Mouse (Mus musculus) heart, embryonic 10.5 days (tissue): ENCODE measurements at regions not wholly inside any gene's neighbourhood (a gene's known extent, or its start where the extent isn't known, plus 50 kb on each side); places are given as distances from the start of the nearest gene placed in this dataset.

ENCODE experiments used
- DNase-seq: peaks from one replicate; pipeline ENCODE4 v3.0.0-alpha.2; 2017; ENCODE audit warnings: low spot score
- H3K27ac ChIP-seq: fragments of 300-500 bp; sonication (generic); 2 replicates; pipeline ENCODE4 v1.5.1; 2016; ENCODE audit warnings: mild to moderate bottlenecking
- H3K27me3 ChIP-seq: fragments of 300-500 bp; sonication (generic); 2 replicates; pipeline ENCODE4 v1.6.1; 2016; ENCODE audit warnings: mild to moderate bottlenecking; ENCODE audit not compliant: poor library complexity, insufficient read depth, severe bottlenecking
- H3K36me3 ChIP-seq: fragments of 300-500 bp; sonication (generic); 2 replicates; pipeline ENCODE4 v1.6.1; 2016; ENCODE audit warnings: mild to moderate bottlenecking, moderate library complexity
- H3K4me1 ChIP-seq: fragments of 300-500 bp; sonication (generic); 2 replicates; pipeline ENCODE4 v1.6.1; 2016; ENCODE audit warnings: mild to moderate bottlenecking
- H3K4me3 ChIP-seq: fragments of 300-500 bp; sonication (generic); 2 replicates; pipeline ENCODE4 v1.5.1; 2016; ENCODE audit warnings: mild to moderate bottlenecking, moderate library complexity
- H3K9me3 ChIP-seq: fragments of 300-500 bp; sonication (generic); 2 replicates; pipeline ENCODE4 v1.6.1; 2016; ENCODE audit warnings: mild to moderate bottlenecking, moderate library complexity
- WGBS: fragments of 180-500 bp; shearing (Covaris S2); methylation state at CpG from one replicate; pipeline ENCODE4 v1.1.7; 2016; 5-methylcytosine and 5-hydroxymethylcytosine counted together

DNA sequence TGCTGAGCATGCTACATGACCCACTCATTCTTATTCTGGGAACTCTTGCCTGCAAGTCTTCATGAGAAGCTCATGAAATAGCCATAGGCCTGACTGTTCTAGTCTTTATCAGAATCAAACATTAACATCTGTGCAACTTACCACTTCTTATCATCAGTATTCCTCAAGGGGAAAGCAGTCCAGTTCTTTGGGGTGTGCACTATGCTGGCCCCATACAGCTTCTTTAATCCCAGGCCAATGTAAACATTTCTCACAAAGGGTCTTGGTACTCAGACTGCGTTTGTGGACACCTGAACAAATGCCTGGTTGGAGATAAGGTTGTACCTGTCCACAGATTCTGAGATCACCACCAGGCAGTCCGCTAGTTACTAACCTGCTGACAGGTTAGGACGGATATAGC is 51.3 kb downstream of the 3110018I06Rik start:
- Histone ChIP-seq H3K4me3 (no peak overlapping the region), H3K27me3 (no peaks in the 10 kb centered on the region), H3K9me3 (no peaks in the 10 kb centered on the region), H3K36me3 (no peaks in the 10 kb centered on the region), H3K4me1 (no peaks in the 10 kb centered on the region), H3K27ac (no peak overlapping the region)
- DNase-seq: no peak
- 46% methylated on average over 3 of the region's 3 CpGs for WGBS

DNA sequence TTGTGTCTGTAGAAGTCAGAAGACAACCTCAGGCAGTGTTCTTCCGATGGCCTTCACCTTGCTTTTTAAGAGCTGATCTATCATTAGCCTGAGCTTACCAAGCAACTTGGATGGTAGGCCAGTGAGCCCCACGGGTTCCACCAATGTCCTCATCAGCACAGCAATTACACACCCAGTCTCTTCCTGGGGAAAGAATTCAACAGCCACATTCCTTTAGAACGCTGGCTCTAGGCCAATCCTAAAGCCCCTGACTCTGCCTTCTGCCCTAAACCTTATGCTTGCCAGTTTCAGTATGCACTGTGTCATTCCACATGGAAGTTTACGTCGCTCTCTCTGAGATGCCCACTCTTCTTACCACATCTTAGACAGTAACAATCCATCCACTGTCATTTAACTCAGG is 52.8 kb downstream of the 3110018I06Rik start:
- H3K27me3 ChIP-seq: no peaks in the 10 kb centered on the region
- no peak overlapping the region for H3K4me3 ChIP-seq
- 55% methylated on average over 5 of the region's 5 CpGs for WGBS
- no peak for DNase-seq
- no peaks in the 10 kb centered on the region for H3K4me1 ChIP-seq
- H3K27ac ChIP-seq: no peak overlapping the region
- no peaks in the 10 kb centered on the region for H3K36me3 ChIP-seq
- H3K9me3 ChIP-seq: no peaks in the 10 kb centered on the region

DNA sequence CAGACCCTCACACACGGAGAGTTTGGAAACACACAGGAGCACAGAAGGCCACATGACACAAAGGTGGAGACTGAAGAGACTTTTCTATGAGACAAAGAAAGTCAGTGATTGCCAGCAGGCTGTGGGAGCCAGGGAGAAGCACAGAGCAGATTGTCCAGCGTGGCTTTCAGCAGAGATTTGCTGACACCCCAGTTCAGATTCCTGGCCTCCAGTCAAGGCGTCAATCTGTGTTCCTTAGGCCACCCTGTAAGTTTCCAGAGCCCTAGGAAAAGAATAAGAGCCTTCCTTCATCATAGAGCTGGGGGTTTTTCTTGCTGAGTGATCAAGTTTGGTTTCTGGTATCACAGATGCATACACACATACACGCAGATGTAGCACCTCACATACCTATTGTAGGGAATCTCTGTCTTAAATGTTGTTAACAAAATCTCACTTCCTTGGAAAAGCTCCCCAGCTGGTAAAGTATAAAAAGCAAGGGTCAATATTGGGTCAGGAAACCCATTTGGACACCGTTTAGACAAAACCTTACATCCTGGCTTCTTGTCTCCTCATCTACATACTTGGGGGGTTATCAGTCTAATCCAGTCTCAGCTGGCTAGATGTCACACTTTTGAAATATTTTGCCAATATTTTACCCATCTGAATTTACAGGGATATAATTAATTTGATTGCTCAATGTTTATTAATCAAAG is 58.9 kb downstream of the 3110018I06Rik start:
- H3K27ac ChIP-seq: no peak overlapping the region
- H3K4me3 ChIP-seq: no peak overlapping the region
- H3K36me3 ChIP-seq: no peaks in the 10 kb centered on the region
- H3K9me3 ChIP-seq: no peaks in the 10 kb centered on the region
- H3K27me3 ChIP-seq: 0 out of 2 replicates have a peak, but pooled peaks cover 8% of the 10 kb centered on the region
- no peaks in the 10 kb centered on the region for H3K4me1 ChIP-seq
- no peak for DNase-seq
- WGBS: 65% methylated on average over 5 of the region's 5 CpGs

DNA sequence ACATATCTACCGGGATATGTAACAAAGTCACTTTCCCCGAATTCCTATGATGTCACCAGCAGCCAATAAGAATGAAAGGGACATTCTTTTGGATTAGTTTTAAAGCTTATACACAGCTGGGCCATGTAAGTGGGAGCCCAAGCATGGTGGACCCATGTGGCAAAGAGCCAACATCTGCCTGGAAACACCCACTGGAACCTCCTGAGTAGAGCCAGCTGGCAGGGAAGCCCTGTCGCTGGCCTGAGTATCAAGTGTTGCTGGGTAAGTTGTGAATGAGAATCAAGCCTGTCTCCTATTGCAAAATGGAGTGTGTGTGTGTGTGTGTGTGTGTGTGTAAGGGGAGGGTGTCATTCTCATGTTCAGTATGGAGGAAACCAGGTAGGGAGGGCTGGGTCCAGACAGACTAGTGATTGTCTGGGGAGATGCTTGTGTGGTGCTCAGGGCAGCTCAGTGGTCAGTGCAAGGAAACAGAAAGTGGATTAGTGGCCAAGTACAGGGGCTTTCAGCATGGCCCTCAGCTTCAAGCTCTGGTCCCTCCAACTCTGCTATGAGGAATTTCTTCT is 59.5 kb downstream of the 3110018I06Rik start:
- 75% methylated on average over 3 of the region's 3 CpGs for WGBS
- no peak for DNase-seq
- Histone ChIP-seq H3K27me3 (0 out of 2 replicates have a peak, but pooled peaks cover 8% of the 10 kb centered on the region), H3K4me1 (no peaks in the 10 kb centered on the region), H3K36me3 (no peaks in the 10 kb centered on the region), H3K27ac (no peak overlapping the region), H3K9me3 (no peaks in the 10 kb centered on the region), H3K4me3 (no peak overlapping the region)

DNA sequence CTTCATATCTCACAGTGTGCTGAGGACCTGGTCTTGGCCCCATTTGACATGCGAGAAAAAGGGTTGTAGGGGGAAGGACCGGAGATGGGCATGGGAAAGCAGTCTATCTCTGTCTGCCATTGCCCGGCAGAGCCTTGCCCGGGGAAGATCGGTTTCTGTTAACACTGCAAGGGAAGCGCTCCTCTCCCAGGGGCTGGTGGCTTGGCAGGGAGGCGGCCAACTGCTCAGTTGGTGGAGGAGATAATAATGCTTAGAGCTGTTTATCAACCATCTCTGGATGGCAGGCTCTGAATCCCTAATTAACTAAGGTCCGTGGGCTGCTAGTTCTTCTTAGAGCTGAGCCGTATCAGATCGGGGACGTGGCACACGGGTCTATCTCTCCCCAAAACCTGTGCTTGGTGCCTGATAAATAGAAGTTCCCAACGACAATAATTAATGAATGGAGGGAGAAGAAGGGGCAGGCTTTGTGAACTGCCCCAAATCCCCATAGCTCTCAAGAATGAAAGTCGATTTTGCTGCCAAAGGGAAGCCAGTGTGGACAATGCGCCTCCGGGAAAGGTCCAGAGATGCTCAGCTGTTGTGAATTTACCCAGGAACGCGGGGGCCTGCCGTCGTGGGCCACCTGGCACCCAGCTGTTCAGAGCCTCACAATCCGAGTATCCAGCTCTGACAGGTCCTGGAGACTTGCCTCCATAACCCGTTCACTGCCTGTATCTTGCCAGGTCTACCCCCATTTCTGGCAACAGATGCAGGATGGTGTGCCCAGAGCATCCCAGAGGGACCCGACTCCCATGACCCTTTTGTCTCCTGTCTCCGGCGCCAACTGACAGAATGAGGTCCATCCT is 61.2 kb downstream of the 3110018I06Rik start:
- H3K4me1 ChIP-seq: no peaks in the 10 kb centered on the region
- DNase-seq: no peak
- WGBS: 73% methylated on average over 25 of the region's 25 CpGs
- no peaks in the 10 kb centered on the region for H3K9me3 ChIP-seq
- H3K27ac ChIP-seq: no peak overlapping the region
- H3K36me3 ChIP-seq: no peaks in the 10 kb centered on the region
- no peak overlapping the region for H3K4me3 ChIP-seq
- H3K27me3 ChIP-seq: 0 out of 2 replicates have a peak, but pooled peaks cover 8% of the 10 kb centered on the region

DNA sequence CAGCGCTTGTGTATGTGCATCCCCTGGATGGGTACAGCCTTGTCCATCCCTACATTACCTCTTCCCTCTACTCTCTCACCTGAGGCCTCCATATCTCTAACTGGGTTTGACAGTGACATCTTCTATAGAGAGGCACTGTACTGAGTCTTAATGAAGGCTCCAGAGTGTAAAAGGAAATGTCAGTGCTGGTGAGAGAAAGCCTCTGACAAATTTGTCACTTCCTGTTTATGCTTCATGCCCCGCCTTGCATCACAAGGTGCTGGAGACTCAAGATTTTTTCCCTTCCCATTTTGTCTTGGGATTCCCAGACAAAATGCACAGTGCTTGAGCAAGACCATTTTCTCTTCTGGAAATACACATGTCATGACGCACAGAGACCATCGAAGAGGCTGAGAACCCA is 70.8 kb downstream of the 3110018I06Rik start:
- no peaks in the 10 kb centered on the region for H3K4me1 ChIP-seq
- 81% methylated on average over 4 of the region's 4 CpGs for WGBS
- H3K27ac ChIP-seq: no peak overlapping the region
- no peaks in the 10 kb centered on the region for H3K36me3 ChIP-seq
- no peak overlapping the region for H3K4me3 ChIP-seq
- no peaks in the 10 kb centered on the region for H3K27me3 ChIP-seq
- no peaks in the 10 kb centered on the region for H3K9me3 ChIP-seq
- no peak for DNase-seq

DNA sequence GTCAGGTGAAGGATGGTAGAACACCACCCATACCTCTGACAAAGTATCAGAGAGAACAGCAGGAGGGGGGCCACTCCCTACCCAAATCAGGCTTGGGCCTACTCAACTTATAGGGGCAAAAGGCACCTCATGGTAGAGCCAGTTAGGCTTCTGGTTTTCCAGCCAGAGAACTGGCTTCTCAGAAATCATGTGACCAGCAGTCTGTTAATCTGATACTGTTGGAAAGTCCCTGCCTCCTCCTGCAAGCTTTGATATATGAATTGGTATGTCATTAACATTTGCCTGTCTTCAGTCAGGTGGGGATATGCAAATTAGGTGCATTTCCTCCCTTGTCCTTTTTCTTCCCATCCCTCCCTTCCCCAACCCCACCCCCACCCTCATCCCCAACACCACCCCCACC is 71.7 kb downstream of the 3110018I06Rik start:
- no peak overlapping the region for H3K4me3 ChIP-seq
- H3K27ac ChIP-seq: no peak overlapping the region
- H3K9me3 ChIP-seq: no peaks in the 10 kb centered on the region
- no peak for DNase-seq
- H3K4me1 ChIP-seq: no peaks in the 10 kb centered on the region
- no peaks in the 10 kb centered on the region for H3K36me3 ChIP-seq
- no peaks in the 10 kb centered on the region for H3K27me3 ChIP-seq

DNA sequence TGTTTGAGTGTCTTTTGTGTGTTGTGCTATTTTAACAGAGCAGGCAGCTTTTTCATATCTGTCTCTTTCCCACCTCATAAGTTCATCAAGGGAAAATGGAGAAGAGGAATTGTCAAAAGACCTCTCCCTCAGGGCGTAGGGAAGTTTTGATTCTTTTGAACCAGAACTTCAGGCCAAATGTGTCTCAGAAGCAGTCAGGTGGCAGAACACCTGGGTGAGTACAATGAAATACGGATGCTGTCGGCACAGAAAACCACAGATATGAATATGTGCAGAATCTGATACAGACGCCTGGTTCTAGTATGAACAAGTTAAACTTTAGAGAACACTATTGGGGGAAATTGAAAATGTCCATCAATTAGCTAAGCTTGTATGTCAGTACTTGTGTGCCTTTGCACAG is 84.2 kb downstream of the 3110018I06Rik start:
- Histone ChIP-seq H3K27ac (no peak overlapping the region), H3K4me1 (peaks cover 6% of the 10 kb centered on the region; the same call in 1 of the 2 replicates), H3K27me3 (no peaks in the 10 kb centered on the region), H3K36me3 (no peaks in the 10 kb centered on the region), H3K9me3 (no peaks in the 10 kb centered on the region), H3K4me3 (no peak overlapping the region)
- WGBS: 86% methylated on average over 4 of the region's 4 CpGs
- no peak for DNase-seq

DNA sequence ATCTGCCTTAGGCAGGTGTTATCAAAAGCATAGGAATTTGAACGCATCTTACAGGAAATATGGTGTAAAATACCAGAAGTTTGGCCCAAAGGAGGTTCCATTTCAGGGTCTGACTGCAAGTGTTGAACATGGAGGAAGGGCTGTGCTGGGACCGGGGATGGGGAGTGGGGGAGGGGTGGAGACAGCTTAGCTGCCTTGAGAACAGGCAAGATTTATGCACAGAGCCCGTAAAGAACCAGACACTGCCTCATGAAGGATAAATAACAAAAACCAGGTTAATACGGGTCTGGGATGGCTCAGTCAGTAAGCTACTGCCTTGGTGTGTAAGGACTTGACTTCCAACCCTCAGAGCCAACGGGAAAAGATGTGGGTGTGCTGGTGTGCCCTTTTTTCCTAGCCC is 91.1 kb downstream of the 3110018I06Rik start:
- Histone ChIP-seq H3K4me1 (no peaks in the 10 kb centered on the region), H3K27me3 (no peaks in the 10 kb centered on the region), H3K36me3 (no peaks in the 10 kb centered on the region), H3K27ac (no peak overlapping the region), H3K4me3 (no peak overlapping the region), H3K9me3 (no peaks in the 10 kb centered on the region)
- DNase-seq: no peak
- 76% methylated on average over 5 of the region's 5 CpGs for WGBS

DNA sequence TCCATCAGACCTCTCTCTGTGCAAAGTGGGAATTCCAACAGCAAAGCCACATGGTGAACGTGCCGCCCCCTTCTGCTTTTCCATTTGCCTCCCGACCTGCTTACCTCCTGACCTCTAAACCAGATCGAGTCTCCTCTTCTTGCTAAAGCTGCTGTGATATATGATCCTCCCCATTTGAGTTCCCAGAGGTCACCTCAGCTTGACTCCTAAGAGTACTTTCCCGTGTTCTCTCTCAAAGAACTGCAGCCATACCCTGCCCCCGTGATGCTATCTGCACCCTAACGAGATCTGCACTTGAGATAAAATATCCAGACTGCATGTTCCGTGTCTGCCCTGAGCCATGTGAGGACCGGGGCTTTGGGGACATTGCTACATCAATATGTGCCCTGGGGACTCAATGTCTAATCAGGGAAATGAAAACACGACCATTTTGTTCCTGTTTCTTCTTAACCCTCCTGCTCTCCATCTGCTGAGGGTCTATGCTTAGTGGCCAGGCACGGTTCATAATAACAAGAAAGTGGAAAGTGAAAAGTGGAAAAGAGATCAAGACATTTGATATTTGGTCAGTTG is 94.8 kb downstream of the 3110018I06Rik start:
- Histone ChIP-seq H3K27ac (no peak overlapping the region), H3K36me3 (no peaks in the 10 kb centered on the region), H3K9me3 (no peaks in the 10 kb centered on the region), H3K4me1 (no peaks in the 10 kb centered on the region), H3K4me3 (no peak overlapping the region), H3K27me3 (no peaks in the 10 kb centered on the region)
- DNase-seq: no peak
- 32% methylated on average over 11 of the region's 11 CpGs for WGBS

DNA sequence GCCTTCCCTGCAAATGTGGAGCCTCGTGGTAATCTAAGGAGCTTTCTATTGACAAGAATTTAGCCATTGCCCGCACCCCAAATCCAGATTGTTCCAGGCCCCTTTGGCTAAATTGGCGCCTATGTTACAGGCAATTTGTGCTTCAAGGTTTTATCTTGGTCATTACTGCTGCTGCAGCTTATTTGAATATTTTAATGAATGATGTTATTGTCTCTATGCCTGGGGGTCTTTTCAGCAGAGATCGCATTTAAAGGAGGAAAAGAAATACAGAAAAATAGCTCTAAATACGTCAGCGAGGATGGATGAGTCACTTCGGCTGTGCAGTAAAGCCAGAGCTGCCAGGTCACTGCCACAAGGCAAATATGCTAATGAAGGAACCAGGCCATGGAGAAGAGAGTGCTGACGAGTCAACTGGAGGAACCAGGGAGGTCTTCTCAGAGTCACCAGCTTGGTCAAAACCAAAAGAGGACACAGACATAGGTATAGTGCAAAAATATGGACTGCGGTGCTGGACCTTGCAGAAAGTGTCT is 97.3 kb downstream of the 3110018I06Rik start:
- H3K36me3 ChIP-seq: no peaks in the 10 kb centered on the region
- H3K4me1 ChIP-seq: no peaks in the 10 kb centered on the region
- H3K4me3 ChIP-seq: no peak overlapping the region
- 70% methylated on average over 9 of the region's 9 CpGs for WGBS
- H3K27me3 ChIP-seq: no peaks in the 10 kb centered on the region
- H3K9me3 ChIP-seq: no peaks in the 10 kb centered on the region
- no peak overlapping the region for H3K27ac ChIP-seq
- no peak for DNase-seq

DNA sequence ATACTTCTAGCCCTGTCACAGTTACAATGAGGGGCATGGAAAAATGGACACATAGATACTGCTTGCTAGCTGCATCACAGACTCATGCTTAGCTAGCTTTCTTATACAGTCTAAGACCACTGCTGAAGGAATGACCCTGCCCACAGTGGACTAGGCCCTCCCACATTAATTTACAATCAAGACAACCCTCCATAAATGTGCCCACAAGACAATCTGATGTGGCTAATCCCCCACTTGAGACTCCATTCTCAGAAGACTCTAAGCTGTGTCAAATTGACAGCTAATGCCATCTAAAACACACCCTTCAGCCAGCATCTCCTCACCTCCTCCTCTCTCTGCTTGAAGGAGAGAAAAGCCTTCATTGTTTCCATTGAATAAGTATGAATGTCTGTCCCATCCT is 107.8 kb downstream of the 3110018I06Rik start:
- H3K4me3 ChIP-seq: no peak overlapping the region
- no peak overlapping the region for H3K27ac ChIP-seq
- no peaks in the 10 kb centered on the region for H3K4me1 ChIP-seq
- no peaks in the 10 kb centered on the region for H3K36me3 ChIP-seq
- no peaks in the 10 kb centered on the region for H3K27me3 ChIP-seq
- no peaks in the 10 kb centered on the region for H3K9me3 ChIP-seq
- no peak for DNase-seq

DNA sequence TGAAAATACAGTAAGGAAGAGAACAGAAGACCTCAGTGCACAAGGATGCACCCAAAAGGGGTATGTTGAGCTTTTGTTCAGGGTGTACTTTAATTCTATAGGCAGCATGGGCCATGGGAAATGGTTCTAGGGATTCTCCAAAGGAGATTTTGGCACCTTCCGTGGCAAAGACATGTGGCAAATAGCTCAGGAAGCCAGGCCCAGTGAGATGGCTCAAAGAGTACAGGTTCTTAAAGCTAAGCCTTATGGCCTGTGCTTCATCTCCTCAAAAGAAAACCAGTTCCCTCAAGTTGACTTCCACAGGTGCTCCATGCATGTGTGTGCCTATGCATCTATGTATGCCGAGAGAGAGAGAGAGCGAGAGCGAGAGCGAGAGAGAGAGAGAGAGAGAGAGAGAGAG is 112.1 kb downstream of the 3110018I06Rik start:
- WGBS: 78% methylated on average over 5 of the region's 5 CpGs
- no peak overlapping the region for H3K27ac ChIP-seq
- H3K9me3 ChIP-seq: no peaks in the 10 kb centered on the region
- no peaks in the 10 kb centered on the region for H3K4me1 ChIP-seq
- H3K36me3 ChIP-seq: no peaks in the 10 kb centered on the region
- H3K27me3 ChIP-seq: no peaks in the 10 kb centered on the region
- no peak for DNase-seq
- no peak overlapping the region for H3K4me3 ChIP-seq
